Mouse (Mus musculus): ENCODE measurements around the gene Skor1. TPM values are rescaled to one million over a fixed set of nuclear protein-coding genes. Genes with fewer than 3 reads are reported as not detected.

The Skor1 gene
- 0.05 TPM in 1 of 2 replicates, not detected in the other for polyA plus RNA-seq (2015; fragmentation: Nextera tagmentation; extraction: Ambion mirVana)

DNA sequence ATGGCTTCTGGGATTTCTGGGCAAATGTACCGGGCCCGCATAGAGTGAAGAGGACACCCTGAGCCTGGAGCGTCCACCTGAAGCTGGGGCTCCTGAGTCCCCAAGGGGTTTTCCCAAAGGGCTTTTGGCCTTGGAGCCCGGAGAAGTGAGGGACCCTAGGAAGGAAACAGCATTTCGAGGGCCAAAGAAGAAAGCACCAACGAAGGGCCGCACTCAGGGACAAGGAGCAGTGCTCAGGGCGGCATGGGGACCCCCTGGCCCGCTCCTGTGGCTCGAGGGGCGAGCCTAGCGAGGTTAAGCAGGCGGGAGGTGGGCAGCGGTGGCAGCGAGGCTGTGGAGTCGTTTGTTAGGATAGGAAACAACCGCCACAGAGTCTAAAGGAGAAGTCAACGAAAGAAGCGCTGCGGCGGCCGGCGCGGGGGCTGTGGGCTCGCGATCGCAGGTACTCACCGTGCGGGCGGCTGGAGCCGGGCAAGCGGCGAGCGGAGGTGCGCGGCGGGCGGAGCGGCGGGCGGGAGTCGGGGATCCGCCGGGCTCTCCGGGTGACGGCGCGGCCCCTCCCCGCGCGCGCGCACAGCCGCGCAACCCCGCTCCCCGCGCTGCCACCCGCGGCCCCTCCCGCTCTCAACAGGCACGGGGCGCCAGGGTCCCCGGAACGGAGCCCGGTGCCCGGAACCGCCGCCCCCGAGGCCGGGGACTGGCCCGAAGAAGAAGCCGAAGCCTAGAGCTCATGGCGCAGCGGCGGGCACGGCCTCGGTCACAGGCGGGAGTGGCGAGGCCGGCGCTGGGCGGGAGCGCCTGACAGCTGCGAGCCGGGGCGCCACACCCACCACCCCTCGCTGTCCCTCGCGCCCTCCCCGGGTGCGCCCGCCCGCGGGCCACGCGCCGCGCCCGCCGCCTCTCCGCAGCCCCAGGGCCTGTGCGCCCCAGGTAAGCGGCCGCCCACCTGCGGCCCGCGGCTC lies at the start of gene Skor1:
Gene Skor1, minus strand, starts transcription at position 552 of the 962 bp plus-strand sequence.
- peak within 1 kb of the TSS; percentile 80 for H3K4me2 ChIP-seq
- peaks cover 49% of the 10 kb centered on the region for H3K4me1 ChIP-seq
- peaks cover 99% of the 10 kb centered on the region for H3K27me3 ChIP-seq (replicated peaks)
- WGBS = under 1% methylated on average over 90 of the region's 108 CpGs
- no peaks in the 10 kb centered on the region; the same call in 1 of the 2 replicates for H3K9me3 ChIP-seq
- H3K27ac ChIP-seq = no peak within 1 kb of the TSS
- no peak within 1 kb of the TSS for H3K9ac ChIP-seq
- no peaks in the 10 kb centered on the region for H3K36me3 ChIP-seq
- ATAC-seq (ENCODE audit: insufficient read depth, low FRiP score, low read depth) = no peak
- H3K4me3 ChIP-seq (replicated peaks) = peak within 1 kb of the TSS; percentile 43

DNA sequence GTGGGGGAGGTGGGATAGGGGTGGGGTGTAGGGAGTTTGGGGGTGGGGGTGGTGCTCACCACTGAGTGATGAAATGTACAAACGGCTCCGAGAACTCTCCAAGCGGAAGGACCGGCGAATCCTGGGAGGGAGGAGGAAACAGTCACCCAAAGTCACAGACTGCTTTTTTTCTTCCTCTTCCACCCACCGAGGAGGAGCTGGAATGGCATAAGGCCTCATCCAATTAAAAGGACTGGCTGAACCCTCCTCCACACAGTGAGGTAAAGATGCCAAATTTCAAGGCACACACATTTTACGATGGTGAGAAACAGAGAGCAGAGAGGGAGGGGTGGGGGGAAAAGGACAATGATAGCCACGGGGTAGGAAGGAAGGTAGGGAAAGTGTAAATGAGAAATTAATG lies 48.5 kb upstream of the Skor1 start:
- no peak overlapping the region for H3K9ac ChIP-seq
- H3K4me1 ChIP-seq = 0 out of 2 replicates have a peak, but pooled peaks cover 8% of the 10 kb centered on the region
- H3K36me3 ChIP-seq = no peaks in the 10 kb centered on the region
- H3K9me3 ChIP-seq = no peaks in the 10 kb centered on the region
- no peak overlapping the region for H3K4me3 ChIP-seq (replicated peaks)
- no peak overlapping the region for H3K4me2 ChIP-seq
- H3K27ac ChIP-seq = no peak overlapping the region
- WGBS = 25% methylated on average over 8 of the region's 8 CpGs
- no peak for ATAC-seq (ENCODE audit: insufficient read depth, low FRiP score, low read depth)
- no peaks in the 10 kb centered on the region for H3K27me3 ChIP-seq (replicated peaks)

DNA sequence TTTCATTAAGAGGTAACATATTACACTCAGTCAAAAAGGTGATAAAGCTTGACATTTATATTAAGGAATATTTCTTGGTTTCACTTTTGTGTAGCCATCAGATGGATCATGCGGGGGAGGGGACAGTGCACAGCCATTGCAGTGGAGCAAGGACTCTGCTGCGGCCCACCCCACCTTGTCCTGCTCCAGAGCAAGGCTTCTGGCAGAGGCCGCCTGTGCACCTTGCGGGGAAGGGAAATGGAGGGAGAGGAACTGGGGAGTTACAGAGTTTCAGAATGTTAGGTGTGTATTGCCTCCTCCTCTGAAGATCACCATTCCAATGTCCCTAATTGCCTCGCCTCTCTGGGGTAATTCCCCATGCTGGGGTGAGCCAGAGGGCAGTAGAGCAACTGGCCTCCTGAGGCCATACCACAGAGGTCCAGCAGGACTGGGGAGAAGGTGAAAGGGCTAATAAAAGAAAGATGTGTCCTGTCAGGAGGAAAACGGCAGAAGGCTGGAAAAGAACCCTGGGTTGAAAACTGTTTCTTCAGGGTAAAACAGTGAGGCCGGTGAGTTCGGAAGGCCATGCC lies 47.4 kb upstream of the Skor1 start:
- 0 out of 2 replicates have a peak, but pooled peaks cover 8% of the 10 kb centered on the region for H3K4me1 ChIP-seq
- H3K9me3 ChIP-seq = no peaks in the 10 kb centered on the region
- ATAC-seq (ENCODE audit: insufficient read depth, low FRiP score, low read depth) = no peak
- no peak overlapping the region for H3K4me3 ChIP-seq (replicated peaks)
- H3K36me3 ChIP-seq = no peaks in the 10 kb centered on the region
- no peak overlapping the region for H3K4me2 ChIP-seq
- H3K9ac ChIP-seq = no peak overlapping the region
- 75% methylated on average over 8 of the region's 8 CpGs for WGBS
- no peaks in the 10 kb centered on the region for H3K27me3 ChIP-seq (replicated peaks)
- no peak overlapping the region for H3K27ac ChIP-seq

DNA sequence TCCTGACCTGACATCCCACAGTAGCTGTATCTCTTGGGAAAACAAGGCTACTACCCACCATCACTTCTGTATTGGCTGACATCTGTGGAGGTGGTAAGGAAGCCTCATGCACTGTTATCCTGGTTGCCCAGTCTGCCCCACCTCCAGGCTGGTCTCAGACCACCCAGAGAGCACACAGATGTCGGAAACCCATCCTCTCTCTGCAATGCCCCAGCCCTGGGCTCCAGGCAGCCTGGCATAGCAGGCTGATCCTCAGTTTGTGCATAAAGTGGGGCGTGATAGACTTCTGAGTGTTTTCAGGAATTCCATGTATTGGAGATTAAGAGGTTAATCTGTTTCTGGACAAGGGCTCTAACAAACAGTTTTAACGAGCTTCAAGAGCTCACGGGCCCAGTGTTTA lies 46.8 kb upstream of the Skor1 start:
- 0 out of 2 replicates have a peak, but pooled peaks cover 8% of the 10 kb centered on the region for H3K4me1 ChIP-seq
- H3K9ac ChIP-seq = no peak overlapping the region
- H3K36me3 ChIP-seq = no peaks in the 10 kb centered on the region
- WGBS = 67% methylated on average over 4 of the region's 4 CpGs
- no peak overlapping the region for H3K27ac ChIP-seq
- no peak overlapping the region for H3K4me3 ChIP-seq (replicated peaks)
- H3K9me3 ChIP-seq = no peaks in the 10 kb centered on the region
- no peak for ATAC-seq (ENCODE audit: insufficient read depth, low FRiP score, low read depth)
- H3K27me3 ChIP-seq (replicated peaks) = no peaks in the 10 kb centered on the region
- H3K4me2 ChIP-seq = no peak overlapping the region

DNA sequence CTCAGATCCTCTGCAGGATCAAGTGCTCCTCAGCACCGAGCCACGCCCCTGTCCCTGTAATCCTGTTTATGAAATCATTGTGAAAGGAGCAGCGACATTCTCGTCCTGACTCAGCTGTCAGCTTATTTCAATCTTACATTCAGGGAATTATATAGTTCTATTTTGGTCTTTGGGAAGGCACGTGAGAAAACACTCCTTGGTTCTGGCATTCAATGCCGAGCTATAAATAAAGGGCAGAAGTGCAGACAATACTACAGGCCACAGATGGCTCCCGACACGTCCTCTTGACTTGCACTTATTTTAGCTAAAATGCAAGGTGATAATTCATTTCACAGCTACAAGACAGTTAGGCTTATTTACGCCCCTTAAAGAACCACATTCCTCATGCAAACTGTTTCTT lies 46.0 kb upstream of the Skor1 start:
- Histone ChIP-seq H3K36me3 (no peaks in the 10 kb centered on the region), H3K9me3 (no peaks in the 10 kb centered on the region), H3K4me3 (replicated peaks) (no peak overlapping the region), H3K9ac (no peak overlapping the region), H3K27me3 (replicated peaks) (no peaks in the 10 kb centered on the region), H3K4me2 (no peak overlapping the region), H3K27ac (no peak overlapping the region), H3K4me1 (0 out of 2 replicates have a peak, but pooled peaks cover 8% of the 10 kb centered on the region)
- ATAC-seq (ENCODE audit: insufficient read depth, low FRiP score, low read depth) = no peak
- 70% methylated on average over 9 of the region's 9 CpGs for WGBS

DNA sequence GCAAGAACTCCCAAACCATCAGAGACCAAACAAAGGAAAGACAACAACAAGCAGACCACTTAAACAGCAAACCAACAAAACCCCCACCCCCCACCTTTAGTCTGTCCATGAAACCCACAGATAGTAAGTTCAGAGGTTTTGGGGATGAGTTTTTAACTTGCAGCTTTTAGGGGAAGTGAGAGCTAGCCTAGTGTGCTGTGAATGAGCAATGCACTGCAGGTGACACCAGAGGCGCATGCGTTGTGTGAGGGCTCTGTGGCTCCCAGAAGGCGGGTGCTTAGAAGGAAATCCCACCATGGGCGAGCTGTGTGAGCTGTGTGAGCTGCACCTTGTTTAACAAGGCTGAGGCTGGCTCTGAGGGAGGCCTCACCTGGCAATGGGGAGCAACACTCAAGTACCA lies 44.0 kb upstream of the Skor1 start:
- 0 out of 2 replicates have a peak, but pooled peaks cover 7% of the 10 kb centered on the region for H3K4me1 ChIP-seq
- H3K27me3 ChIP-seq (replicated peaks) = no peaks in the 10 kb centered on the region
- no peak overlapping the region for H3K4me2 ChIP-seq
- H3K36me3 ChIP-seq = no peaks in the 10 kb centered on the region
- WGBS = 73% methylated on average over 4 of the region's 4 CpGs
- no peak overlapping the region for H3K9ac ChIP-seq
- H3K9me3 ChIP-seq = no peaks in the 10 kb centered on the region
- H3K4me3 ChIP-seq (replicated peaks) = no peak overlapping the region
- no peak for ATAC-seq (ENCODE audit: insufficient read depth, low FRiP score, low read depth)
- H3K27ac ChIP-seq = no peak overlapping the region

DNA sequence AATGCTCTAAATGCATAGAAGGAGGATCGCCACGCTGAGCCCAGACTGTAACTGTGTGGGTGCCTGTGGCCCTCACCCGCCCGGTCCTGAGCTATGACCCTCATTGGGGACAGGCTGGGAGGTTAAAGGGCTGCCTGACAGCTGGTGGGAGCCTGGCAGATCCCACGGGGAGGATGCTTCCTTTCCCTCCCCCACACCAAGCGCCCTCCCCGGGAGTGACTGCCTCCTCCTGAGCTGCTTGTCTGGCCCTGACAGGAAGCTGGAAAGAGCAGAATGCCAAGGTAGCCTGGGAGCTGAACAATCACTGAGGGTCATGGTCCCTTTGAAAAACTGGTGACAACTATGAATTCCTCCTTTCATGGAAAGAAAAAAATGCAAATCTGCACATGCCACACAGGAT lies 38.5 kb upstream of the Skor1 start:
- Histone ChIP-seq H3K4me2 (no peak overlapping the region), H3K36me3 (no peaks in the 10 kb centered on the region), H3K27ac (no peak overlapping the region), H3K4me1 (0 out of 2 replicates have a peak, but pooled peaks cover 2% of the 10 kb centered on the region), H3K4me3 (replicated peaks) (no peak overlapping the region), H3K27me3 (replicated peaks) (no peaks in the 10 kb centered on the region), H3K9ac (no peak overlapping the region), H3K9me3 (no peaks in the 10 kb centered on the region)
- no peak for ATAC-seq (ENCODE audit: insufficient read depth, low FRiP score, low read depth)
- WGBS = 34% methylated on average over 7 of the region's 7 CpGs

DNA sequence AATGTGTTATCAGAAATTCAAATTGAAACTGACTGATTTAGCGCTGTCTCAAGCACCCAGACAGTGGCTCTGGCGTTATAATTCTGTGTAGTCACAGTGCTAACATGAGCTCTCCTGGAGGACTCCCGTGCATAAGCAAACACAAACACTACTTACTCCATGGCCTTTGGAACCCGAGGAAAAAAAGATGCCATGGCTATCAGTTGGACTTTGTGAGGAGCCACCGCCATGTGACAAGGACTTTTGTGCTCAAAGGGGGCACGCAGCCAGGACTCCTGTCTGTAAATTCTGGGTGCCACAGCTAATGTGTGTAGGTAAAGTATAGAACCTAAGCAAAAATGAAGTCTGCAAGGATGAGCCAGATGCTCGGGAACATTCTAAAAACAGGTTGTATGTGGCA lies 36.5 kb upstream of the Skor1 start:
- no peaks in the 10 kb centered on the region for H3K36me3 ChIP-seq
- no peak overlapping the region for H3K27ac ChIP-seq
- no peak overlapping the region for H3K4me2 ChIP-seq
- H3K9ac ChIP-seq = no peak overlapping the region
- 0 out of 2 replicates have a peak, but pooled peaks cover 2% of the 10 kb centered on the region for H3K4me1 ChIP-seq
- H3K4me3 ChIP-seq (replicated peaks) = no peak overlapping the region
- ATAC-seq (ENCODE audit: insufficient read depth, low FRiP score, low read depth) = no peak
- 75% methylated on average over 7 of the region's 7 CpGs for WGBS
- H3K27me3 ChIP-seq (replicated peaks) = no peaks in the 10 kb centered on the region
- H3K9me3 ChIP-seq = no peaks in the 10 kb centered on the region

DNA sequence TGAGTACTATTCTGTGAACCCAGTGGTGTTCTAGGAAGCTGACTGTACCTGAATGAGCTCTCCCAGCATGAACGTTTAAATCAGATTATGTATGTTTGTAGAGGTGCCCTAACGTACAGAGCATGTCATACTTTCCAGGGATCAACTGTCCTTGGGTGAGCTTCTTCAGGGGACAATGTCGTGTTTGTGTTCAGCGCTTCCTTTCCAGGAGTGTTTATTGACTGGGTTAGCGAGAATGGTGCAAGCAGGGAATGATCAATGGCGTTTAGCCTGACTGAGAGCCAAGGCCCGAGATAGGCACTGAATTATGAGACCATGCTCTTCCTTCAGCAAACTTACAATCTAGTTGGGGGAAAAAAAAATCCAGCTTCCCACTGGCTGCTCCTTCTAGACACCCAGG lies 35.1 kb upstream of the Skor1 start:
- Histone ChIP-seq H3K36me3 (no peaks in the 10 kb centered on the region), H3K4me3 (replicated peaks) (no peak overlapping the region), H3K4me2 (no peak overlapping the region), H3K9ac (no peak overlapping the region), H3K9me3 (no peaks in the 10 kb centered on the region), H3K27ac (no peak overlapping the region), H3K4me1 (0 out of 2 replicates have a peak, but pooled peaks cover 2% of the 10 kb centered on the region), H3K27me3 (replicated peaks) (no peaks in the 10 kb centered on the region)
- ATAC-seq (ENCODE audit: insufficient read depth, low FRiP score, low read depth) = no peak
- 50% methylated on average over 7 of the region's 7 CpGs for WGBS

DNA sequence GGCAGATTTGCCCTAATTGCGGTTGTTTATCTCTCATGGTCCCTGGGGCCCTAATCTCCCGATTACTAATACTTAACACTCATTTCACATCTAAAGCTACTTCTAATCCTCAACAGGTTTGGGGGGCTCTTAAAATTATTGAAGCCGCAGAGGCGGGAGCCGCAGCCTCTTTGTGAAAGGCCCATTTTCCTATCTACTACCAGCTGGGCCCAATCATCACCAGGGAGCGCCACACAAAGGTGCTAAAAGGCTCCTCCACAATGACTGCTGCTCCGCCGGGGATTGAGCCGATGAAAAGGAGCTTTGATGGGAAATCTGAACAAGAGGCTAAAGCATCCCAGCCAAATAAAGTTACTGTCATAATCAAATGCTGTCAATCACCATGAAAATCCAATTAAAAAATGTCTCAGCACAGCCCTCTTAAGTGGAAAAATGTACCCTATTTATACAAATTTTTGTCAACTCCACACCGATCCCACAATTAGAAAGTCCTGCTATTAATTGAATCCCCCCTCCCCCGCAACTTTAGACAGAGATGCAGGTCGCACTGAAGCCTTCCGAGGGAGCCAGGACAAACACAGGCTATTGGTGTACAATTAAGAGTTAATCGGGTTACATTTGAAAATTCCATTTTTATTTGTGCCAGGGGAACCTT lies 33.7 kb upstream of the Skor1 start:
- Histone ChIP-seq H3K36me3 (no peaks in the 10 kb centered on the region), H3K27me3 (replicated peaks) (no peaks in the 10 kb centered on the region), H3K4me1 (0 out of 2 replicates have a peak, but pooled peaks cover 2% of the 10 kb centered on the region), H3K4me3 (replicated peaks) (no peak overlapping the region), H3K4me2 (no peak overlapping the region), H3K9me3 (no peaks in the 10 kb centered on the region), H3K27ac (no peak overlapping the region), H3K9ac (no peak overlapping the region)
- ATAC-seq (ENCODE audit: insufficient read depth, low FRiP score, low read depth) = no peak
- WGBS = 54% methylated on average over 14 of the region's 14 CpGs

DNA sequence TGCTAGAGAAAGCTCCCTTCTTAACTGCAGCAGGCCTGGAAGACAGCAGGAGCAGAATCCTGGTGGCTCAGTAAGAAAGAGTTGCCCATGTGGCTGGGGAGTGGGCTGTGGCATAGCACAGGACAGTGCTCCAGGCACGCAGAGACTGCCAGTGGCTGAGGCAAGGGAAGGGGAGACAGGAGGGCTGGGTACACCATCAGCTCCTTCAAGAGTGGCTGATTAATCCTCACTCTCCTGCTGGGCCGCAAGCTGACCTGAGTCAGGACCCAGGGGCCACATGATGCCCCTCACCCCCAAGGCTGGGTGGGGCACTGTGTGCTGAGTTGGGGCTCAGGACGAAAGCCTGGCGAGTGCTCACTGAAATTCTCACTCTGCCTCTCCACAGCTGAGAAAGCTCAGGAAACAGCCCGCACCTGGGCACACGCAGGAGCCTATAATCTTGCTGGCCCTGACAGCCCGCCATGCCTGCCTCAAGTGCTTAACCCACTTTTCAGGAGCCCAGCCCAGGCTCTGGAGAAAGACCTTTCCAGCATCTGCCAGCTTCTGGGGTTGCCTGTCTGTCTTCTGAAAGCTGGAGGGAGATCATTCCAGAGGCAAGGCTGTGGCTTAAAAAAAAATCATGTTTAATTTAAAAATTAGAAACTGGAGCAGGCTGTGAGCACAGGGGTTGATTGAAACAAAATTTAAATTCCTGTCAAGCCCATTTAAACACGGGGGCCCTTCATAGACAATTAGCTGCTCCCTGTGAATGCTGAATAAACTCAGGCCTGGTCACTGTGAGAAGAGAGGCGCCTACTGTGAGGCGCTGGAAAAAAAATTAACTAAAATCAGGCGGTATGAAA lies 32.8 kb upstream of the Skor1 start:
- no peak overlapping the region for H3K27ac ChIP-seq
- no peaks in the 10 kb centered on the region for H3K4me1 ChIP-seq
- WGBS = 60% methylated on average over 11 of the region's 11 CpGs
- no peak overlapping the region for H3K9ac ChIP-seq
- H3K4me2 ChIP-seq = no peak overlapping the region
- H3K4me3 ChIP-seq (replicated peaks) = no peak overlapping the region
- H3K36me3 ChIP-seq = no peaks in the 10 kb centered on the region
- no peak for ATAC-seq (ENCODE audit: insufficient read depth, low FRiP score, low read depth)
- no peaks in the 10 kb centered on the region for H3K9me3 ChIP-seq
- H3K27me3 ChIP-seq (replicated peaks) = no peaks in the 10 kb centered on the region

Data from stomach, embryonic 15.5 days (tissue).